Mouse (Mus musculus) lung, postnatal 36 days (tissue): ENCODE measurements around the gene Gen1.

Source experiments
- DNase-seq: peaks from one replicate; pipeline ENCODE4 v3.0.0; 2022; ENCODE audit warnings: mixed read lengths

Gen1 gene

DNA sequence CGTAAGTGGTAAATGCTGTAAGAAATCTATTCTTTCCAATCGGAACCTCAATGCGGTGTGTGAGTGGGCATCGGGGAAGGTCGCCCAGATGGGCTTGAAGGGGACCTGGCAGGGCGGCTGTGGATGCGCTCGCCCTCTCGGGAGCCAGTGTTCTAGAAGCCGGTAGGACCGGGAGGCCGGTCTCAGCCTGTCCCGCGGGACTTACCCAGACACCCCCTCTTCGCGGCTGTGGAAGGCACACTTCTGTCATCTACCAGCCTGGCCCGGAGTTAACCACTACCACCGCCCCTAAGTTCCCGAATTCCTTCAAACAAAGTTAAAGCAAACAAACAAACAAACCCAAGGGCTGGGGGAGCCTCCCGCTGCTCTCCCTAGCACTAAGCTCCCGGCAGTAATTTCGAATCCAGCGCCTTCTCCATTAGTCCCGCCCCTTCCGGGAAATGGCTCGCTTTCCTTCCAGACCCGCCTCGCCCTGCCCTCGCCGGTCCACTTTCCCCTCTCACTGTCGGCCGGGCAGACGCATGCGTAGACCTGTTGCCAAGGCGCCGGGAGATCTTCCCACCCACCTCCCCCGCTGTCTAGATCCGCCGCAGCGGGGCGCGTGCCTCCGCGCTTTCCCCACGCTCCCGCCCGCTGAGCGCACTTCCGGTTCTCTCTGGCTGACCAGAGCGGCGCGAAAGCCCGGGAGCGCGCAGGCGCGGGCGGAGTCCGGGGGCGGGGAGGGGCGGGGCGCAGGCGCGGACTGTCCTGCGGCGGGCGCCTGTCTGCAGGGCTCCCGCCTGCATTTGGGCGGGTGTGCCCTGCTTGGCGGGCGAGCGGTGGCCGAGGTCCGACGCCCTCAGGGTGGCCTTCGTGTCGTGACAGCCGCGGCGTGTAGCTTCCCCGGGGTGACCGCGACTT lies at the start of gene Gen1, which contains the start of gene Smc6:
Gen1 (minus strand) TSS at position 420 of the 900 bp plus-strand sequence.
Smc6 (plus strand) TSS at position 505 of the 900 bp plus-strand sequence.
- peak; percentile 96 for DNase-seq

DNA sequence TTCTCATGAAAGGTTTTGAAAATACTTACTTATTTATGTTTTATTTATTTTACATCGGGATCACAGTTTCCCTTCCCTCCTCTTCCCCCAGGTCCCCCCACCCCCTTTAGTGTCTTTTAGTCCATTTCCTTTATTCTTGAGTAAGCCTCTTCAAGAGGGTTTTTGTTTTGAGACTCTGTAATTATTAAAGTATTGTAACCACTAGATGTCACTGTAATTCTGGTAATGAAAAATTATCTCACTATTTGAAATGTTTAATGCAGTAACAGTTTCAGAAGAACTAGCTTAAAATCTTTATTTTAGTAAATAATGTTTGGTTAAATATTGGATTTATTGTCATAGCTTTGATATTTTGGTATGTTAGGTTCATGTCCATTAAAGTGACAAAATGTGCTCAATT lies 48.2 kb upstream of the Gen1 start:
- no peak for DNase-seq

GRCm38 (mm10) chr12:11311106-11311505 lies 45.5 kb upstream of the Gen1 start:
- DNase-seq = no peak

GRCm38 (mm10) chr12:11306753-11307645 lies 41.4 kb upstream of the Gen1 start:
- no peak for DNase-seq

GRCm38 (mm10) chr12:11300858-11301257 lies 35.3 kb upstream of the Gen1 start:
- no peak for DNase-seq

DNA sequence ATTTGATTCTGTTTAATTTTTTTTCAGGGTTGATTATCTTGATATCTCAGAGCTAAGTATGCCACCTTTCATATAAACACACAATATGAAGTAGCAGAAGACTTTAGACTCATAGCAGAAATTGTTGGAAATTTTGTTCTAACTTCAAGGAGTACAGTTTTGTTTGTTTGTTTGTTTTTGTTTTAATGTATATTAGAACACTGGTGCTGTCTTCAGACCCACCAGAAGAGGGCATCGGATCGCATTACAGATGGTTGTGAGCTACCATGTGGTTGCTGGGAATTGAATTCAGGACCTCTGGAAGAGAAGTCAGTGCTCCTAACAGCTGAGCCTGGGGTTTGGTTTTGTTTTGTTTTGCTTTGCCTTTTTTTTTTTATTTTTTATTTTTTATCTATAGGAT lies 20.8 kb upstream of the Gen1 start:
- DNase-seq = no peak

- DNase-seq = no peak
Measured at GRCm38 (mm10) chr12:11281584-11281983, 16.0 kb upstream of the Gen1 start.

GRCm38 (mm10) chr12:11279886-11280285 lies 14.3 kb upstream of the Gen1 start:
- DNase-seq = no peak

GRCm38 (mm10) chr12:11277207-11277606 lies 11.6 kb upstream of the Gen1 start:
- DNase-seq = no peak

DNA sequence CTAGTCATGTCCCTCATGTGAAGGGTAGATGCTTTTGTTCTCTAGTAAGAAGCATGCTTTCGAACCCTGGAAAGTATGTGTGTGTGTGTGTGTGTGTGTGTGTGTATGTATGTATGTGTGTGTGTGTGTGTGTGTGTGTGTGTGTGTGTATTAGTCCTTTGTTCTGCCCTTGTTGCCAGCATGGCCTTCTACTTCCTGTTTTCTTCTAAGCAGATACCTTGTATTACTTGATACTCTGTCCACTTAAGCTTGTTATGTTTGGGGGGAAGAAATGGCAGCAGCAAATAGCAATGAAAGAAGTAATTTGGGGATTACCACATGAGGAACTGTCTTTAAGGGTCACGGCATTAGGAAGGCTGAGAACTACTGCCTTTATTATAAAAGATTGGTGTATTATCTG lies 11.0 kb upstream of the Gen1 start:
- no peak for DNase-seq

DNA sequence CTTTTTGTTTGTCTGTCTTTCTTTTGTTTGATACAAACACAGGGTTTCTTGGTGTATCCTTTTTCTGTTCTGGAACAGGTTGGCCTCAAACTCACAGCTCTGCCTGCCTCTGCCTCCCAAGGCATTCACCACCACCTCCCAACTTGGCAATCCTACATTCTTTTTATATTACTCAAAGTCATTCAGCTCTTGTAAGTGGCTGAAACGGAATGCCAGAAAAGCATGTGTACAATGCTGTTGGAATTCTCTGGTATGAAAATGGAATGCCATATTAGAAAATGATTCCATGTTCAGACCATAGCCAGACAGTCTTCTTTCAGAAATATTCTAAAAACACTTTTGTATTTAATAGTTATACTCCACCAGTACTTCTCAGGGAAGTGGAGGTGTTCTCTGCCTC lies 7.6 kb upstream of the Gen1 start:
- DNase-seq = no peak

GRCm38 (mm10) chr12:11272568-11272967 lies 7.0 kb upstream of the Gen1 start:
- DNase-seq = no peak

DNA sequence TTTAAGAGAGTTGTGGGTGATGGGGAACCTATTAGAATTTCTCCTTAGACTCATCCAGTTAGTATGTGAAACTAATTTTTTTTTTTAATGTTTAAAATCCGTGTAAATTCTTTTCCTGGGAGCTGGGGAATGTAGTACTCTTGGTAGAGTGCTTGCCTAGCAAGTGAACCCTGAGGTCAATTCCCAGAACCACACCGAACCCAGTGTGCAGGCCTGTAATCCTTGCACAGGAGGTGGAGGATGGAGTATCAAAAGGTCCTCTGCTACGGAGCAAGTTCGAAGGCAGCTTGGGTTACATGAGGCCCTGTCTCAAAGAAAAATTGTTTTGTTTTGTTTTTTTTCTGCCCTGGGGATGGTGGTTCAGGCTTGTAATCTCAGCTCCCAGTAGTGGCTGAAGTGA lies 1.4 kb upstream of the Gen1 start:
- no peak for DNase-seq

GRCm38 (mm10) chr12:11266282-11266985 lies 833 bp upstream of the Gen1 start:
- peak; percentile 48 for DNase-seq

DNA sequence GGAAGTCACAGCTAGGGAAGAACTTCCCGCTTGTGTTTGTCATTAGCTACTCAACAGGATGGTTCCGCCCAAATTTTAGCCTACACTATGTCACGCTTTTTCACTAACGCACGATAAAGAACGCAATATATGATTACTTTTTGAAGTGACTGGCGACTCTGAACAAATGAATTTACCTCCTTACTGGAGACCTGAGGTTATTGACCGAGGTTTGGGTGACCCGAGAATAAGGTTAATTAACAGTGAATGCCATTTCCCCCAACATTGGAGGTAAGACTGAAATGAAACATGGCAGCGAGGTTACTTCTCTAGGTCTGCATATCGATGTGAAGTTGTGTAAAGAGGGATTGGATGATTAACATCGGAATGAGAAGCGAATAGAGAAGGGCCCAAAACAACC lies 706 bp downstream of the Gen1 start:
- DNase-seq = no peak

DNA sequence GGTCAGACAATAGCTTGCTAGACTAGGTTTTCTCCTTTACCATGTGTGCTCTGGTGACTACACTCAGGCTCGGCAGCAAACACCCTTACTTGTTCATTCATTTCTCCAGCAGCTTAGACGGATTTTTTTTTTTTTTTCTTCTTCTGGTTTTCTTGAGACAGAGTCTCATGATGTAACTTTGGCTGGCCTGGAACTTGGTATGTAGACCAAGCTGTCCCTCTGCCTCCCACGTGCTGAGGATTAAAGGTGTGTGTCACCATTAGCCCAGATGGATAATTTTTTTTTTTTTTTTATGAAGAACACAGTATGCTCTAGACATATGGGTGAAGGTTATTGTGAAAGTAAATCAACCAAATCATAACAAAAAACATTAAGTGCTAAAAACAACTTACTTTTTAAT lies 15.3 kb downstream of the Gen1 start:
- DNase-seq = no peak

GRCm38 (mm10) chr12:11247460-11247859 lies 18.1 kb downstream of the Gen1 start:
- DNase-seq = no peak

- DNase-seq = no peak
Measured at GRCm38 (mm10) chr12:11235996-11236395, 29.6 kb downstream of the Gen1 start.

DNA sequence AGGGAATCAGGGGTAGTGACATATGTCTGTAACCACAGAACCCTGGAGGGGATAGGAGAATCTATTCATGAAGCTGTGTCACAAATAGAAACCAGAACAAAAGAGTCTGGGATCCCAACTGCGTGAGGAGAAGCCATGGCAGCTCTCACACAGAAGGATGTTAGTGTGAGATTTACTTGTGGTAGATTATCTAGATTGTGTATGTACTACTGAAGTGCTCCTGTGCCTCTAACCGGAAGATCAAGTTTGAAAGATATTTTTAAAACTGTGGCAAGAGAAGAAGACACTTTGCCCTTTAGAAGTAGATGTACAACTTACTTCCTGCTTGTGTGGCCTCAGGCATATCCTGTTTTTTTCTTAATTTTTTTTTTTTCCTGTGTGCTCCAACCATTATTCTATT lies 35.3 kb downstream of the Gen1 start:
- no peak for DNase-seq

DNA sequence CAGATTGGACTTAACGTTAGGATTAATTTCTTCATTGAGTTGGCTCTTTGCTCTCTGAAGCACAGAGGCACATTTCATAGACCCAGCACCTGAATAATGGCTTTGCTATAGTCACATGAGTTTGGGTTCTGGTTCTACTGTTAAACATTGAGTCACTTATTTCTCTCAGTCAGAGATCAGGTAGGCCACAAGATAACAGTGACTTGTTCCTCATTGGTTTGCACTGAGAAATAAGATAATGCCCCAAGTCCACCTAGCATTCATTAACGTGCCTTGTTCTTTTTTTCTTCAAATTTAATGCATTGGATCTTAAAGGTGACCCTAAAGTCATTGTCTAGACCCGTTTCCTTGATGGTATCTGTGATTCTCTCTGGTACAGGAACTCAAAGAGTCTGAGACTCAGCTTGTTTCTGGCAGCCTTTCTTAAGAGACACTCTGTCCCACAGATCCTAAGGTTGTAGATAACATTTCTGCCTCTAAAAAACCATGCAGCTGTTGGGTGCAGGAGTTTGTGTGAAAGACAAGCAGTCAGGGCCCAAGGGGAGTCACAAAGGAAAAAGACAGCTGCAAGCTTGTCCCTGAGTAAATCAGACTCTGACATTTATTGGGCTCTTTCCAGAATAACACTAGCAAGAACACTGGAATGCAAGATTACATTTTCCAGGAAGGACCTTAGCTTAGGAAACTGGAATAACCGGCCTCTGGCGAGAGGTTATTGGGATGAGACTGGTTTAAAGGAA lies 38.9 kb downstream of the Gen1 start:
- peak; percentile 29 for DNase-seq

DNA sequence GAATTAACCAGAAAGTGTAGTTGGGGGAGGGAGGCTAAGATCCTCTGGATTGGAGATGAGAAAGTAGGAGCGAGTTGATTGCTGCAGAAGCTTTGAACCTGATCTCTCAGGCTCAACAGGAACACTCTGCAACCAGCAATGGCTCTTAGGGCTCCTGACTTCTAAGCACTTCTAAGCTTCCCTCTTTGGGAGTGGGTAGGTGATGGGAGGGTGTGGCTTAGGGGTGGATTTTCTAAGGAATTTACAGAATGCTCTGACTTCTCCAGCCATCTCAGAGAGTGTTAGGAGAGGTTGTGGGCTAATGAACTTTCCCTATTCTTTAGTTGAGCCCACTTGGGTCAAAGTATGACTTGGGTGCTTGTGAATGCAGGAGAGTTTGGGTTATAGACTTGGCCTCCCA lies 39.5 kb downstream of the Gen1 start:
- no peak for DNase-seq

DNA sequence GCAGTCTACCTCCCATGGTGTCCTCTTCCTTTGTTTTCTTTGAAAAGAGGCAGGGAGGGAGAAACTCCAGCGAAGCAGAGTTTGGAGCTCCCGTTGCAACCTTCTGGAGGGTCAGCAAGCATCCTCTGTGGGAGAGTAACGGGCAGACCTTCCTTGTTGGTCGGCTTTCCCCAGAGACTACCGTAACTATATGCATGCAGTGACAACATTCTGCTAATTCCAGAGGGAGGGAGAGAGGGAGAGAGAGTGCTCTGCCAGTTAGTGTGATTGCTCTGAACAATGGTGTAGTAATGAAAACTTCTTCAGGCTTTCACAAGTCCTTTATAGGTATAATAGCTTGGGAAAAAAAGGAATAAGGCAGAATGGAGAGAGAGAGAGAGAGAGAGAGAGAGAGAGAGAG lies 40.9 kb downstream of the Gen1 start:
- DNase-seq = no peak
